Mouse (Mus musculus): ENCODE results near the gene 4921536K21Rik.
A peak's percentile ranks its signal among the peaks of the same experiment; 100 is the strongest.

Gene 4921536K21Rik

GRCm38 (mm10) chr11:3894406-3895281 lies at the start of gene 4921536K21Rik, which contains the start of gene Dusp18:
Gene 4921536K21Rik, minus strand, starts transcription at chr11:3895098.
Gene Dusp18, plus strand, starts transcription at chr11:3895240.
- DNase-seq (ENCODE audit: low read depth), result no peak

GRCm38 (mm10) chr11:3941371-3941770 lies 46.5 kb upstream of the 4921536K21Rik start:
- no peak for DNase-seq (ENCODE audit: low read depth)

GRCm38 (mm10) chr11:3937321-3937874 lies 42.5 kb upstream of the 4921536K21Rik start:
- no peak for DNase-seq (ENCODE audit: low read depth)

- no peak for DNase-seq (ENCODE audit: low read depth)
Observed at GRCm38 (mm10) chr11:3936318-3936717, 41.4 kb upstream of the 4921536K21Rik start.

- no peak for DNase-seq (ENCODE audit: low read depth)
Observed at GRCm38 (mm10) chr11:3935135-3935534, 40.2 kb upstream of the 4921536K21Rik start.

- no peak for DNase-seq (ENCODE audit: low read depth)
Observed at GRCm38 (mm10) chr11:3933756-3934285, 38.9 kb upstream of the 4921536K21Rik start.

- peak; percentile 90 for DNase-seq (ENCODE audit: low read depth)
Observed at GRCm38 (mm10) chr11:3931511-3932211, 36.8 kb upstream of the 4921536K21Rik start, which contains the start of gene Tcn2. Gene Tcn2, minus strand, starts transcription at chr11:3932159.

GRCm38 (mm10) chr11:3930931-3931330 lies 36.0 kb upstream of the 4921536K21Rik start:
- DNase-seq (ENCODE audit: low read depth), result no peak

- DNase-seq (ENCODE audit: low read depth), result peak; percentile 66
Observed at GRCm38 (mm10) chr11:3930019-3930418, 35.1 kb upstream of the 4921536K21Rik start.

GRCm38 (mm10) chr11:3925916-3926315 lies 31.0 kb upstream of the 4921536K21Rik start:
- no peak for DNase-seq (ENCODE audit: low read depth)

GRCm38 (mm10) chr11:3922731-3923130 lies 27.8 kb upstream of the 4921536K21Rik start:
- DNase-seq (ENCODE audit: low read depth), result no peak

- no peak for DNase-seq (ENCODE audit: low read depth)
Observed at GRCm38 (mm10) chr11:3922115-3922514, 27.2 kb upstream of the 4921536K21Rik start.

- DNase-seq (ENCODE audit: low read depth), result peak; percentile 66
Observed at GRCm38 (mm10) chr11:3921281-3921850, 26.5 kb upstream of the 4921536K21Rik start.

GRCm38 (mm10) chr11:3920476-3920875 lies 25.6 kb upstream of the 4921536K21Rik start:
- DNase-seq (ENCODE audit: low read depth), result peak; percentile 30

GRCm38 (mm10) chr11:3918738-3919137 lies 23.8 kb upstream of the 4921536K21Rik start:
- DNase-seq (ENCODE audit: low read depth), result peak; percentile 72

GRCm38 (mm10) chr11:3914109-3914840 lies 19.4 kb upstream of the 4921536K21Rik start, which contains the start of gene Slc35e4:
Gene Slc35e4, minus strand, starts transcription at chr11:3914664.
- peak; percentile 98 for DNase-seq (ENCODE audit: low read depth)

GRCm38 (mm10) chr11:3913316-3914108 lies 18.6 kb upstream of the 4921536K21Rik start:
- DNase-seq (ENCODE audit: low read depth), result peak; percentile 97

GRCm38 (mm10) chr11:3912875-3913271 lies 18.0 kb upstream of the 4921536K21Rik start:
- DNase-seq (ENCODE audit: low read depth), result peak; percentile 56

- DNase-seq (ENCODE audit: low read depth), result peak; percentile 43
Observed at GRCm38 (mm10) chr11:3912100-3912874, 17.4 kb upstream of the 4921536K21Rik start.
